Comparison of ENCODE assay signal across 21 mouse cellular contexts in the genomic region with DNA sequence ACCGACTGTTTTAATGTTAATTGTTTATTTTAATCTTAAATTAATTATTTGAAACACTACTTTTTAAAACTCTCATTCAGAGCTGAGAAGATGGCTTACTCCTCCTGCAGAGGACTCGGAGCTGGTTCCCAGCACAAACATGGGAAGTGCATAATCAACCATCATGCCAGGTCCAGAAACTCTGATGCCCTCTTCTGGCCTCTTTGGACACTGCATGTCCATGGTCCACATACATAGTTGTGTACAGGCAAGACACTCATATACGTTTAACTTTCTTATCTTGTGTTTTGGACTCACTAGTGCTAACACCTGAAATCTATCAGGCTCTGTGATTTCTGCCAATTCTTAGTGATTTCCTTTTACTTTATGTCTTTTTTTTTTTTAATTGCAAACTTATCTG. TPM values are rescaled to one million over a fixed set of nuclear protein-coding genes. Genes with fewer than 3 reads are reported as not detected.
DNase-seq lines count a peak whose midpoint lies in the region; ATAC-seq and TF ChIP-seq lines count a peak whose summit lies in the region.
"Had no signal": no experiment of that assay in that cellular context is flagged by ENCODE, and none has a peak within 500 bp of the region (broad histone marks: within the 10 kb centered on the region; RNA-seq: fewer than 3 reads in every experiment).

No protein-coding gene starts in this region.

- 97% methylated on average over 3 of the region's 3 CpGs for WGBS in hindbrain, postnatal 0 days
- 86% methylated on average over 3 of the region's 3 CpGs for WGBS in hindbrain, embryonic 13.5 days
- 96% methylated on average over 3 of the region's 3 CpGs for WGBS in thymus, adult 2 months

- no peaks in the 10 kb centered on the region for H3K9me3 ChIP-seq in hindbrain, postnatal 0 days (ENCODE audit: low read length)
- H3K9me3 ChIP-seq in hindbrain, embryonic 13.5 days, result no peaks in the 10 kb centered on the region
- H3K9me3 ChIP-seq: forebrain, embryonic 12.5 days; limb, embryonic 12.5 days; lung, embryonic 15.5 days; neural tube, embryonic 12.5 days had no signal

- no peak for ATAC-seq in hindbrain, postnatal 0 days
- no peak for ATAC-seq in hindbrain, embryonic 13.5 days (ENCODE audit: low FRiP score)

- peak; percentile 27; the same call in 1 of the 2 replicates for TF ChIP-seq CTCF in hindbrain, postnatal 0 days (IDR thresholded peaks at IDR 0.05; ENCODE audit: low read depth)
- no peak for TF ChIP-seq CTCF in thymus, adult 2 months (IDR thresholded peaks at IDR 0.05; ENCODE audit: borderline replicate concordance, control insufficient read depth, extremely low read depth, insufficient read depth, low read length, poor library complexity)

- H3K9ac ChIP-seq in hindbrain, postnatal 0 days (replicated peaks; ENCODE audit: low read length), result no peak overlapping the region
- no peak overlapping the region for H3K9ac ChIP-seq in hindbrain, embryonic 13.5 days
- H3K9ac ChIP-seq: forebrain, embryonic 12.5 days; heart, embryonic 13.5 days; limb, embryonic 12.5 days; lung, embryonic 15.5 days; neural tube, embryonic 12.5 days had no signal

- DNase-seq in hindbrain, postnatal 0 days (ENCODE audit: low spot score), result no peak
- peak; percentile 10 for DNase-seq in thymus, adult 2 months
- no peak for DNase-seq in thymus, postnatal 0 days (ENCODE audit: low spot score)
- DNase-seq in NIH3T3 (ENCODE audit: low read depth), result peak; percentile 42
- DNase-seq in thymus, postnatal 4 days, result peak; percentile 48
- no peak for DNase-seq in layer of hippocampus, adult 18-20 months (ENCODE audit: low spot score in 2 of 2)
- no peak for DNase-seq in right cerebral cortex, postnatal 4 days
- DNase-seq: adrenal gland, adult 2 months; cerebellum, postnatal 14 days; gastrocnemius, postnatal 10 days; kidney, adult 9 months; layer of hippocampus, postnatal 36 days; midbrain, embryonic 14.5 days; retina, postnatal 1 day; spleen, adult 18-20 months had no signal

- TF ChIP-seq POLR2A in thymus, adult 2 months (IDR thresholded peaks at IDR 0.05; ENCODE audit: control insufficient read depth, extremely low read depth, insufficient read depth, low read length, poor library complexity), result no peak

- no peak overlapping the region for H3K4me3 ChIP-seq in hindbrain, postnatal 0 days (ENCODE audit: low read length)
- H3K4me3 ChIP-seq in hindbrain, embryonic 13.5 days, result no peak overlapping the region
- no peak overlapping the region for H3K4me3 ChIP-seq in thymus, adult 2 months (ENCODE audit: control insufficient read depth, insufficient read depth, low read length)
- H3K4me3 ChIP-seq: forebrain, embryonic 12.5 days; heart, embryonic 13.5 days; limb, embryonic 12.5 days; lung, embryonic 15.5 days; neural tube, embryonic 12.5 days had no signal

- no peaks in the 10 kb centered on the region for H3K4me1 ChIP-seq in hindbrain, postnatal 0 days (ENCODE audit: insufficient read depth, low read length)
- no peaks in the 10 kb centered on the region for H3K4me1 ChIP-seq in hindbrain, embryonic 13.5 days (replicated peaks)
- H3K4me1 ChIP-seq in thymus, adult 2 months (replicated peaks; ENCODE audit: control insufficient read depth, insufficient read depth, low read length), result no peaks in the 10 kb centered on the region
- H3K4me1 ChIP-seq: forebrain, embryonic 12.5 days; heart, embryonic 13.5 days; limb, embryonic 12.5 days; lung, embryonic 15.5 days; neural tube, embryonic 12.5 days had no signal

- no peak overlapping the region for H3K4me2 ChIP-seq in hindbrain, postnatal 0 days (ENCODE audit: low read depth, low read length)
- H3K4me2 ChIP-seq in hindbrain, embryonic 13.5 days, result no peak overlapping the region
- H3K4me2 ChIP-seq: forebrain, embryonic 12.5 days; heart, embryonic 13.5 days; limb, embryonic 12.5 days; lung, embryonic 15.5 days; neural tube, embryonic 12.5 days had no signal

- H3K27ac ChIP-seq in hindbrain, postnatal 0 days, result no peak overlapping the region
- no peak overlapping the region for H3K27ac ChIP-seq in hindbrain, embryonic 13.5 days
- H3K27ac ChIP-seq in thymus, adult 2 months (ENCODE audit: control insufficient read depth, insufficient read depth, low read length), result no peak overlapping the region
- H3K27ac ChIP-seq: forebrain, embryonic 12.5 days; heart, embryonic 13.5 days; limb, embryonic 12.5 days; lung, embryonic 15.5 days; neural tube, embryonic 12.5 days had no signal

- no peaks in the 10 kb centered on the region for H3K36me3 ChIP-seq in hindbrain, postnatal 0 days (ENCODE audit: insufficient read depth, low read length)
- H3K36me3 ChIP-seq in hindbrain, embryonic 13.5 days, result no peaks in the 10 kb centered on the region
- H3K36me3 ChIP-seq in thymus, adult 2 months (ENCODE audit: control insufficient read depth, insufficient read depth, low read length), result no peaks in the 10 kb centered on the region
- H3K36me3 ChIP-seq: forebrain, embryonic 12.5 days; heart, embryonic 13.5 days; limb, embryonic 12.5 days; lung, embryonic 15.5 days; neural tube, embryonic 12.5 days had no signal

- H3K27me3 ChIP-seq in hindbrain, postnatal 0 days (ENCODE audit: insufficient read depth, low read length), result no peaks in the 10 kb centered on the region
- H3K27me3 ChIP-seq in hindbrain, embryonic 13.5 days, result no peaks in the 10 kb centered on the region
- no peaks in the 10 kb centered on the region for H3K27me3 ChIP-seq in thymus, adult 2 months (ENCODE audit: control insufficient read depth, insufficient read depth, low read length)
- H3K27me3 ChIP-seq: forebrain, embryonic 12.5 days; heart, embryonic 13.5 days; limb, embryonic 12.5 days; lung, embryonic 15.5 days; neural tube, embryonic 12.5 days had no signal

RNA-seq across cellular contexts. Expression of a gene that starts 57.8 kb away (rescaled TPM):
- 0.11 TPM in 1 of 2 replicates, not detected in the other for total RNA-seq in hindbrain, postnatal 0 days (2014; rRNA removed)
- not detected in 2 replicates for polyA plus RNA-seq in hindbrain, postnatal 0 days (2015; fragmentation: Nextera tagmentation; extraction: Ambion mirVana)
- 0.23 and 0.56 TPM in 2 replicates for polyA plus RNA-seq in hindbrain, embryonic 13.5 days (2015; fragmentation: Nextera tagmentation; extraction: Ambion mirVana)
- 2.3 and 2.8 TPM in 2 replicates for polyA plus RNA-seq in thymus, adult 2 months (2012; rRNA removed)
- polyA plus RNA-seq in thymus, postnatal 0 days (2015; fragmentation: Nextera tagmentation; extraction: Ambion mirVana), result 3.6 and 3.8 TPM in 2 replicates
- total RNA-seq in layer of hippocampus, adult 18-20 months (2021), result under 1 TPM; 0.61 to 0.99 TPM
- polyA plus RNA-seq: adrenal gland, adult 2 months; midbrain, embryonic 14.5 days had no signal

Comparison
In these comparisons a context has a peak if more than half of its experiments do, and no peak if none do; other contexts are left out.
1. DNase-seq: peak in thymus, adult 2 months (single experiment), NIH3T3 (single experiment) and thymus, postnatal 4 days (single experiment); none in hindbrain, postnatal 0 days (single experiment), thymus, postnatal 0 days (single experiment), layer of hippocampus, adult 18-20 months (0 of 2) and right cerebral cortex, postnatal 4 days (single experiment).